Mouse (Mus musculus): ENCODE measurements around the gene Mrpl36.

- no peak for TF ChIP-seq CTCF (IDR thresholded peaks at IDR 0.05; ENCODE audit: low read depth, low read length)
- no peak for TF ChIP-seq POLR2A (IDR thresholded peaks at IDR 0.05; ENCODE audit: extremely low read depth, insufficient read depth, low read length)
Measured at GRCm38 (mm10) chr13:73357106-73357505, 28.8 kb downstream of the Mrpl36 start.
